Mouse (Mus musculus) gastrocnemius, adult 2 months (tissue): ENCODE results near the gene Gm7102. TPM values are rescaled to one million over a fixed set of nuclear protein-coding genes. Genes with fewer than 3 reads are reported as not detected.
"Not testable (repeated sequence)": the region's sequence is repeated elsewhere in the genome, so short reads cannot be mapped to it uniquely, and the experiment has no call there.

ENCODE experiments used
- DNase-seq: peaks from one replicate; pipeline ENCODE4 v3.0.0; 2022
- H3K27ac ChIP-seq: fragments of 200-600 bp; 2 replicates; pipeline ENCODE4 v1.8.1; 2022; ENCODE audit warnings: mild to moderate bottlenecking
- H3K4me3 ChIP-seq: fragments of 200-600 bp; 2 replicates; pipeline ENCODE4 v1.8.1; 2022; ENCODE audit warnings: mild to moderate bottlenecking, moderate library complexity
- CTCF ChIP-seq: fragments of 200-600 bp; IDR thresholded peaks from 2 replicates; pipeline ENCODE4 v1.8.1; 2022; ENCODE audit warnings: antibody characterized with exemption, mild to moderate bottlenecking, moderate library complexity
- intact Hi-C: fragments of 180-260 bp; cut with DNase I; formaldehyde crosslinking; loops from one replicate; pipeline ENCODE4 v1.15.1; 2025
- long read RNA-seq, 2 experiments: library from polyadenylated mRNA; stranded (forward); transcript quantifications; one replicate each; pipeline ENCODE4 v2.0.0; 2021
- total RNA-seq, 2 experiments: library from RNA; stranded (reverse); gene quantifications; 2 replicates each; pipeline ENCODE4 v1.2.3; 2021

Gm7102 gene
- total RNA-seq = not detected
- long read RNA-seq, experiment 1 = 0 reads
- long read RNA-seq, experiment 2 = 0 reads

GRCm38 (mm10) chr19:61175756-61176324 is at the start of gene Gm7102:
Gene Gm7102, minus strand, starts transcription at chr19:61176309.
- no peak within 1 kb of the TSS for H3K27ac ChIP-seq
- intact Hi-C loops = no loop called here
- no peak for TF ChIP-seq CTCF
- DNase-seq = no peak
- H3K4me3 ChIP-seq = peak within 1 kb of the TSS; percentile 55

GRCm38 (mm10) chr19:61224678-61225525 is 48.8 kb upstream of the Gm7102 start:
- no peak for DNase-seq
- no peak overlapping the region for H3K27ac ChIP-seq
- peak overlapping the region; percentile 71; the same call in 1 of the 2 replicates for H3K4me3 ChIP-seq
- intact Hi-C loops = no loop called here
- no peak for TF ChIP-seq CTCF

GRCm38 (mm10) chr19:61223706-61224328 is 47.7 kb upstream of the Gm7102 start:
- Histone ChIP-seq H3K27ac (no peak overlapping the region), H3K4me3 (no peak overlapping the region)
- TF ChIP-seq CTCF = no peak
- no peak for DNase-seq
- intact Hi-C loops = no loop called here

- H3K4me3 ChIP-seq, intact Hi-C loops, H3K27ac ChIP-seq, DNase-seq: not testable (repeated sequence)
Observed at GRCm38 (mm10) chr19:61207506-61207905, 31.4 kb upstream of the Gm7102 start.

DNA sequence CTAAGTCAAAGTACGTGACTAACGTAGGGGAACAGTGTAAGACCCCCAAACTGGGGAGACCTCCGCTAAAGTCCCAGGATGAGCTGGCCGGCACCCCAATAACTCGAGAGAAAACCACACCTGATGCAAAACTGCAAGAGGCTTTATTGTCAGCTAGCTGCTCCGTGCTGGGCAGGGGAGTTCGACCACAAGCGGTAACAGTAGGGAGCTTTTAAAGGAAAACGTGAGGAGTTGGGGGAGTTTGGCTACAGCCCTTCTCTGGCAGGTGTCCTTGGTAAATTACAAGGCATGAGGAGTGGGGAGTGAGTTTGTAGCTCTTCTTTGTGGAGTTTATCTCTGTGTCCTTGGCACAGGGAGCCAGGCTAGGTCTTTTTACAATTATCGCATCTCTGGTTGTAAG is 23.7 kb upstream of the Gm7102 start:
- DNase-seq = no peak
- no peak overlapping the region for H3K4me3 ChIP-seq
- no peak for TF ChIP-seq CTCF
- H3K27ac ChIP-seq = no peak overlapping the region
- intact Hi-C loops = no loop called here

GRCm38 (mm10) chr19:61199316-61199715 is 23.2 kb upstream of the Gm7102 start:
- peak; percentile 85 for DNase-seq

GRCm38 (mm10) chr19:61183590-61183989 is 7.5 kb upstream of the Gm7102 start, which contains the start of gene Gm6020:
Gene Gm6020, plus strand, starts transcription at chr19:61183890.
- intact Hi-C loops, DNase-seq, H3K27ac ChIP-seq, H3K4me3 ChIP-seq: not testable (repeated sequence)

More at GRCm38 (mm10) chr19:61199316-61199715, 23.2 kb upstream of the Gm7102 start:
- TF ChIP-seq CTCF = no peak
- Histone ChIP-seq H3K27ac (no peak overlapping the region), H3K4me3 (no peak overlapping the region)
- intact Hi-C loops = no loop called here

- no peak for DNase-seq
- no peak overlapping the region for H3K27ac ChIP-seq
- intact Hi-C loops = no loop called here
- peak overlapping the region; percentile 65 for H3K4me3 ChIP-seq
- TF ChIP-seq CTCF = no peak
Observed at GRCm38 (mm10) chr19:61151701-61152420, 24.2 kb downstream of the Gm7102 start.

DNA sequence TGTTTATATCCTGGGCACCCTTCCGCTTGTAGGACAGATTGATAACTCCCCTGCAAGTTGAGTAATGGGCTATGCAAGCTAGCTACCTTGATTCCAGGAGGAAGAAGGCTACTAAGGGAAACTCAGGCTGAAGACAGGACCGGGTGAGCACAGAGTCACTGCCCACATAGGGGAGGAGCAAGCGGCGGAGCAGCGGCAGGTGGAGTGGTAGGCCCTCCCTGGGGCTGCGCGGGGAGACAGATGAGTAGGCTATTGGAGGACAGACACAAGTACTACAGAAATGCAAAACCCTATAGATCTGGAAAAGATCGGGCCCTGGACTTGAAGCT is 24.8 kb downstream of the Gm7102 start:
- no peak overlapping the region for H3K27ac ChIP-seq
- TF ChIP-seq CTCF = no peak
- intact Hi-C loops = no loop called here
- H3K4me3 ChIP-seq = peak overlapping the region; percentile 65
- no peak for DNase-seq

- DNase-seq = no peak
- peak overlapping the region; percentile 91 for H3K4me3 ChIP-seq
- intact Hi-C loops = no loop called here
- TF ChIP-seq CTCF = no peak
- peak overlapping the region; percentile 85 for H3K27ac ChIP-seq
Observed at GRCm38 (mm10) chr19:61141299-61141698, 34.8 kb downstream of the Gm7102 start.

DNA sequence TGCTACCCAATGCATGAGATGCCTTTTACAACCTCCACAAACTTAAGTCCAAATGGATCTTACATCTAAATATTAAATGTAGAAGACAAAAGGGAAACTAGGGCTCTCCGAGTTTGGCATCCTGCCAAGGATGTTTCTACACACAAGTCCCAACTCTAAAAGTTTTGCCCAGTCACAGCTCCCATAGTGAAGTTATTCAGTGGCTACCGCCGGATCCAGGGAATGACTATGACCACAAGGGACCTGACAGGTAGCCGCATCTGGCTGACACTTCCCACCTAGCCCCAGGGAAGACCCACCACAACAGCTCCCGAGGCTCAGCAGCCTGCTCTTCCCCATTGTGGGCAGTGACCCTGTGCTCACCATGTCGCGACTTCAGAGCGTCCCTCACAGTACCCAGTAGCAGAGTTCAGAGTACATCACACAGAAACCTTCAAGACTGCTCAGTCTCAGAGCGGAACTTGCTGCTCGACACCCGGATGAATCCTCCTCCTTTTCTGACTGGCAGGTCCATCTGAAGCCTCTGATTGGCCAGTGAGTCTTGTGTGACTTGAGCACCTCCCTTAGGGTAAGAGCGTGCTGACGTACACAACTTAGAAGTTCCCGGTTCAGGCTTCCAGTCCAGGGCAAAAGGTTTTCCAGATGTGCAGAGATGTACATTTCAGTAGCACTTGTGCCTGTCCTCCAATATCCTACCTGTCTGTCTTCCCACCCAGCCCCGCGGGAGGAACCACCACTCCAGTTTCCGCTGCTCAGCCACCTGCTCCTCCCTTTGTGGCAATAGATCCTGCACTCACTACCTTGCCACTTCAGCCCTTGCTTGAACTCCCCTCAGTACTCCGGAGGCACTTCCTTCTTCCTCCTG is 35.5 kb downstream of the Gm7102 start, which contains the start of gene Zfp950:
Gene Zfp950, minus strand, starts transcription at position 499 of the 865 bp plus-strand sequence.
- no peak for TF ChIP-seq CTCF
- intact Hi-C loops = no loop called here
- DNase-seq = peak; percentile 86
- peak within 1 kb of the TSS; percentile 91 for H3K4me3 ChIP-seq
- H3K27ac ChIP-seq = peak within 1 kb of the TSS; percentile 85

GRCm38 (mm10) chr19:61138655-61139054 is 37.5 kb downstream of the Gm7102 start:
- Histone ChIP-seq H3K27ac (no peak overlapping the region), H3K4me3 (no peak overlapping the region)
- TF ChIP-seq CTCF = no peak
- intact Hi-C loops = no loop called here
- DNase-seq = no peak
